Mouse (Mus musculus) intestine, postnatal 0 days (tissue): ENCODE measurements around the gene Slc24a3. TPM values are rescaled to one million over a fixed set of nuclear protein-coding genes. Genes with fewer than 3 reads are reported as not detected.
A peak's percentile ranks its signal among the peaks of the same experiment; 100 is the strongest.

ENCODE experiments used
- ATAC-seq: fragments of 200-750 bp; cut with Nextera tagmentation; 2 replicates; pipeline ENCODE4 v1.8.0; 2017; ENCODE audit warnings: mild to moderate bottlenecking, moderate TSS enrichment, moderate library complexity
- H3K27ac ChIP-seq: fragments of 300-500 bp; sonication (generic); 2 replicates; pipeline ENCODE4 v1.5.1; 2014; ENCODE audit warnings: mild to moderate bottlenecking, low read depth, low read length, moderate library complexity
- H3K27me3 ChIP-seq: fragments of 300-500 bp; sonication (generic); replicated peaks from 2 replicates; pipeline ENCODE4 v1.6.1; 2014; ENCODE audit warnings: low read length, mixed read lengths; ENCODE audit not compliant: control insufficient read depth, insufficient read depth
- H3K36me3 ChIP-seq: fragments of 300-500 bp; sonication (generic); 2 replicates; pipeline ENCODE4 v1.6.1; 2014; ENCODE audit warnings: mild to moderate bottlenecking, moderate library complexity; ENCODE audit not compliant: control insufficient read depth, insufficient read depth
- H3K4me1 ChIP-seq: fragments of 300-500 bp; sonication (generic); replicated peaks from 2 replicates; pipeline ENCODE4 v1.6.1; 2014; ENCODE audit warnings: antibody characterized with exemption, low read length, mixed read lengths; ENCODE audit not compliant: control insufficient read depth, insufficient read depth
- H3K4me2 ChIP-seq: fragments of 300-500 bp; sonication (generic); replicated peaks from 2 replicates; pipeline ENCODE4 v1.6.1; 2014; ENCODE audit warnings: low read depth, mild to moderate bottlenecking, moderate library complexity
- H3K4me3 ChIP-seq: fragments of 300-500 bp; sonication (generic); 2 replicates; pipeline ENCODE4 v1.5.1; 2014; ENCODE audit warnings: low read depth, low read length
- H3K9ac ChIP-seq: fragments of 300-500 bp; sonication (generic); 2 replicates; pipeline ENCODE4 v1.6.1; 2014; ENCODE audit warnings: mild to moderate bottlenecking, low read depth, low read length
- H3K9me3 ChIP-seq: fragments of 300-500 bp; sonication (generic); 2 replicates; pipeline ENCODE4 v1.6.1; 2016; ENCODE audit warnings: mixed run types; ENCODE audit not compliant: control insufficient read depth
- CTCF ChIP-seq: sonication (generic); IDR thresholded peaks from 2 replicates; pipeline ENCODE4 v1.5.1; 2016; ENCODE audit warnings: low read depth, mild to moderate bottlenecking, control low read depth, antibody characterized with exemption, moderate library complexity
- WGBS: fragments of 180-500 bp; shearing (Covaris S2); extraction: QIAGEN DNeasy Blood & Tissue Kit; methylation state at CpG from one replicate; pipeline ENCODE4 v1.1.7; 2014; 5-methylcytosine and 5-hydroxymethylcytosine counted together
- polyA plus RNA-seq: library from polyadenylated mRNA; unstranded; fragments of >200 nt; fragmentation: Nextera tagmentation; extraction: Ambion mirVana; gene quantifications from 2 replicates; pipeline ENCODE4 v1.2.1, GENCODE M21; 2015

The Slc24a3 gene
- polyA plus RNA-seq, 1 experiment from 2014 or later: 6.5 TPM

DNA sequence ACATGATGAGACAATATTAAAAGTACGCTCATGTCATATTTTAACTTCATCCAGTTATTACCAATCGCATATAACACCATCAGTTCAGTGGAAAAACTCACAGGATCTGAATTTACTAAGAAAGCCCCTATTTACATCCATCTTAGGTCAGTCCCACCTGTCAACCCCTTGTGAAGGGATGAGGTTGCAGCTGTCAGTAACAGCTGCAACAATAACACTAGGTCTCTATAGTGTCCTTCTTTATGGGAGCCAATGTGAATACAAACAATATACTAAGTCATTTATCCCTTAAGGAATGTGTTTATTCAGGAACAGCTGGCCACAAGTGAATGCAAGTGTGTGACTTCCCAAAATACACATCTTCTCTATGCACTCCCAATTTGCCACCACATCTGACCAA lies 388.2 kb downstream of the Slc24a3 start:
- no peak for ATAC-seq
- 82% methylated on average over 2 of the region's 2 CpGs for WGBS

DNA sequence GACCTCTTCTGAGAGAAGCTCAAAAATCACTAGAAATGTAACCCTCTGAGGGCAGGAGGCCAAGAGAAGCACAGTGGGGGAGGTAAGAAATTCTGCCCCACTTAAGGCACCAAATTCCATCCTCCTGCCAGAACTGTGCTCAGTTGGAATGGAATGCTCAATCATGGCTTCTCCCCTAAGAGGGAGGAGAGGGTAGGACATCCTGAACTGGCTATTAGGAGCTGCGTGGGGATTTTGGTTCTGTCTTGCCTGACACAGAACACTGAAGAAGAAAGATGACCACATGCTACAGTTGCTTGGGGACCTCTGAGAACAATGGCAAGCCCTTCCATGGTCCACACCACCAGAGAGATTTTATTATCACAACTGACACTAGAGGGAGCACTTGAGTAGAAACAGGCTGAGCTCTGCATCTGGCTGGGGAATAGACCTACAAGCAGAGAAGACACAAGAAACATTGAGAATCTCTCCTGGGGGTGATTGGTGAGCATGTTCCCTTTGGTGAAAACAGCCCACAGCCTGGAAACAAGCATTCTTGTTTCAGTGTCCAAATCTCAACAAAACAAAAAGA lies 389.9 kb downstream of the Slc24a3 start:
- no peak overlapping the region for H3K4me3 ChIP-seq
- H3K27ac ChIP-seq: no peak overlapping the region
- no peak overlapping the region for H3K4me2 ChIP-seq
- TF ChIP-seq CTCF: peak; percentile 74
- H3K27me3 ChIP-seq: no peaks in the 10 kb centered on the region
- no peaks in the 10 kb centered on the region for H3K36me3 ChIP-seq
- H3K9me3 ChIP-seq: no peaks in the 10 kb centered on the region
- H3K9ac ChIP-seq: no peak overlapping the region
- no peak for ATAC-seq
- H3K4me1 ChIP-seq: no peaks in the 10 kb centered on the region
- WGBS: 29% methylated on average over 1 of the region's 1 CpGs

More for the DNA sequence above, 388.2 kb downstream of the Slc24a3 start:
- Histone ChIP-seq H3K4me1 (no peaks in the 10 kb centered on the region), H3K9me3 (no peaks in the 10 kb centered on the region), H3K27ac (no peak overlapping the region), H3K27me3 (no peaks in the 10 kb centered on the region), H3K36me3 (no peaks in the 10 kb centered on the region), H3K4me2 (no peak overlapping the region), H3K4me3 (no peak overlapping the region), H3K9ac (no peak overlapping the region)
- TF ChIP-seq CTCF: no peak

- no peaks in the 10 kb centered on the region for H3K27me3 ChIP-seq
- no peak overlapping the region for H3K27ac ChIP-seq
- ATAC-seq: no peak
- no peak overlapping the region for H3K9ac ChIP-seq
- no peak overlapping the region for H3K4me3 ChIP-seq
- H3K36me3 ChIP-seq: no peaks in the 10 kb centered on the region
- no peak overlapping the region for H3K4me2 ChIP-seq
- H3K4me1 ChIP-seq: no peaks in the 10 kb centered on the region
- TF ChIP-seq CTCF: no peak
- no peaks in the 10 kb centered on the region for H3K9me3 ChIP-seq
Measured at GRCm38 (mm10) chr2:145562493-145562892, 394.9 kb downstream of the Slc24a3 start.

- Histone ChIP-seq H3K9ac (no peak overlapping the region), H3K9me3 (no peaks in the 10 kb centered on the region), H3K36me3 (no peaks in the 10 kb centered on the region), H3K4me3 (no peak overlapping the region), H3K4me1 (no peaks in the 10 kb centered on the region), H3K4me2 (no peak overlapping the region), H3K27me3 (no peaks in the 10 kb centered on the region), H3K27ac (no peak overlapping the region)
- WGBS: 55% methylated on average over 8 of the region's 8 CpGs
- no peak for ATAC-seq
- TF ChIP-seq CTCF: no peak
Measured at GRCm38 (mm10) chr2:145564596-145564995, 397.0 kb downstream of the Slc24a3 start.

DNA sequence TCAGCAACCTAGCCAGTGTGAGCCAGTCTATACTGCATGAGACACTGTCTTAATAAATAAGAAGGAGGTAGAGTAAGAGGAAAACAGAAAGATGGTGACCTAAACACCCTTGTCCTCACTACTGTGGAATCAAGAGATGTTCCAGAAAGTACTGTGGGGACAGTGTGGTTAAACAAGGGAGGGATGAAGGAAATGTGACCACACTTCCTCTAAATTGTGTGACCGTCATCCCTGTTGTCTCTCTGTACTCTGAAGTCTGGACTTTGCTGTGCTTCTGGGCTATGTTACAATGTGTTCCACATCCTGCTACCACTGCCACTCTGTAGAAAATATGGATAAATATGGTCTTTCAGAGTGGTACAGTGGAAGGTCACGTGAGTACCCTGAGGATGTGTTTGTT lies 399.4 kb downstream of the Slc24a3 start:
- H3K4me2 ChIP-seq: no peak overlapping the region
- H3K27ac ChIP-seq: no peak overlapping the region
- no peak for ATAC-seq
- H3K4me3 ChIP-seq: no peak overlapping the region
- H3K4me1 ChIP-seq: no peaks in the 10 kb centered on the region
- no peak overlapping the region for H3K9ac ChIP-seq
- 87% methylated on average over 2 of the region's 2 CpGs for WGBS
- H3K27me3 ChIP-seq: no peaks in the 10 kb centered on the region
- no peaks in the 10 kb centered on the region for H3K9me3 ChIP-seq
- no peaks in the 10 kb centered on the region for H3K36me3 ChIP-seq
- TF ChIP-seq CTCF: no peak

DNA sequence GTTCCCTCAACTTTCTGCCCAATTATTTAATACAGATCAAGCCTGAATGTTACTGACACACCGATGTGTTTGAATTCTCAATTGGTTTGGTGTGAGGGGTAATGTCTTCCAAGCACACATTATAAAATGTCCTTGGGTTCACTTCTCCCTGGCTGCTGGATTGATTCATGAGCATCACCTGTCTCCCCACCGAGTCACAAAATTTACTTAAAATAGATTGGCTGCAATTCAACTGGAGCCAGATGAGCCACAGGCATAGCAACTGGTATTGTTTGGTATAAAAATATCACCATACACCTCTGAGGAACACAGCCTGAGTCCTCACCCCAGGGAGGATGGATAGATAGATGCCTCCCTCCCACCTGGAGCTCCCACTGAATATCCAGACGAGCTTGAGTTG lies 404.4 kb downstream of the Slc24a3 start:
- Histone ChIP-seq H3K4me1 (no peaks in the 10 kb centered on the region), H3K27me3 (no peaks in the 10 kb centered on the region), H3K27ac (no peak overlapping the region), H3K9ac (no peak overlapping the region), H3K4me3 (no peak overlapping the region), H3K9me3 (no peaks in the 10 kb centered on the region), H3K36me3 (no peaks in the 10 kb centered on the region), H3K4me2 (no peak overlapping the region)
- no peak for ATAC-seq
- no peak for TF ChIP-seq CTCF
- WGBS: 63% methylated on average over 3 of the region's 3 CpGs

GRCm38 (mm10) chr2:145574148-145574547 lies 406.6 kb downstream of the Slc24a3 start:
- no peaks in the 10 kb centered on the region for H3K36me3 ChIP-seq
- WGBS: 85% methylated on average over 4 of the region's 4 CpGs

More at GRCm38 (mm10) chr2:145574148-145574547, 406.6 kb downstream of the Slc24a3 start:
- H3K4me3 ChIP-seq: no peak overlapping the region
- H3K27ac ChIP-seq: no peak overlapping the region
- no peaks in the 10 kb centered on the region for H3K9me3 ChIP-seq
- no peaks in the 10 kb centered on the region for H3K4me1 ChIP-seq
- no peak for ATAC-seq
- H3K9ac ChIP-seq: no peak overlapping the region
- no peaks in the 10 kb centered on the region for H3K27me3 ChIP-seq
- no peak overlapping the region for H3K4me2 ChIP-seq
- TF ChIP-seq CTCF: no peak
